Mouse (Mus musculus): ENCODE measurements around the gene Scn3a. TPM values are rescaled to one million over a fixed set of nuclear protein-coding genes. Genes with fewer than 3 reads are reported as not detected.

The Scn3a gene
- polyA plus RNA-seq, 1 experiment = 0.09 TPM

DNA sequence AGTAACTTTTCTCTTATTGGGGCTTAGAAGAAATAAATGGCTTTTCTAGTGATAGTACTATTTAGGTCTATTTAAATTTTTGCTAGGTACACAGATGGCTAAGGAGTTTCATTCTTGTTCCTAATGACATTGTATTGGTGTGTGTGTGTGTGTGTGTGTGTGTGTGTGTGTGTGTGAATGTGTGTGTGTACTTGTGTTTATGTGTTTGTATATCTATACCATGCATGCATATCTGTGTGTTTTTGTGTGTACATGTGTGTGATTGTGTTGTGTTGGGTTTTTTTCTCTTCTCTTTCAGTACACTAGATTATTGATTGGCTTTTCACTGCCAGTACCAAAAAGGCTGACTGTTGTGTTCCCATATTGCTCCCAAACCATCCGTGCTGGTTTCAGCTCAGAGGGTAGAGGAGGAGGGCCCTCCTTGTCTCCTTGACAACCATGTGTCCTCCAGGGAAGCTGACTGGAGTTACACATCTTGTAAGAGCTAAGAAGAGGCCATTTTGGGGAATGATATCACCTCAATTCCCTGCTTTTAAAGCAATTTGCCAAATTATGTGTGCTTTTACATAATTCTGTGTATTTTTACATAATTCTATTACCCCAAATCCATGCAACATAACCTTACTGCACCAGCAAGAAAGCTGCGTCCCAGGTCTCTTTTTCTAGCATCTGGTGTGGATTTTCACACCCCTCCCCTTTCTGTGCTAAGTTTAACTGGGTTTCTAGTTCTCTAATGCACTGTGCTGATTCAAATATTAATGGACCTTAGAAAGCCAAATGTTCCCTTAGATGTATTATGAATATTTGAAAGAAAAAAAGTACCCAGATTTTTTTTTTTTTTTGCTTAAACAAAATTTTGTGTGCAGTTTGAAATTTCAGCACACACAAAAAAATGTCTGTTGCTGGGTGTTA is 116.7 kb downstream of the Scn3a start:
- TF ChIP-seq CTCF (conservative IDR thresholded peaks at IDR 0.05; ENCODE audit: insufficient read depth, insufficient read length, low read depth, low read length) = no peak
- no peak for TF ChIP-seq POLR2A (IDR thresholded peaks at IDR 0.05; ENCODE audit: low read depth, low read length)
- Histone ChIP-seq H3K4me3 (ENCODE audit: insufficient read depth, low read depth, low read length) (no peak overlapping the region), H3K27ac (ENCODE audit: insufficient read depth, low read depth, low read length) (no peak overlapping the region), H3K4me1 (ENCODE audit: control insufficient read depth, insufficient read depth, low read length) (no peaks in the 10 kb centered on the region), H3K27me3 (replicated peaks; ENCODE audit: control insufficient read depth, insufficient read depth, low read length) (no peaks in the 10 kb centered on the region), H3K36me3 (ENCODE audit: control insufficient read depth, insufficient read depth, low read length) (no peaks in the 10 kb centered on the region)
- DNase-seq = no peak
- 50% methylated on average over 2 of the region's 2 CpGs for whole genome bisulfite sequencing

DNA sequence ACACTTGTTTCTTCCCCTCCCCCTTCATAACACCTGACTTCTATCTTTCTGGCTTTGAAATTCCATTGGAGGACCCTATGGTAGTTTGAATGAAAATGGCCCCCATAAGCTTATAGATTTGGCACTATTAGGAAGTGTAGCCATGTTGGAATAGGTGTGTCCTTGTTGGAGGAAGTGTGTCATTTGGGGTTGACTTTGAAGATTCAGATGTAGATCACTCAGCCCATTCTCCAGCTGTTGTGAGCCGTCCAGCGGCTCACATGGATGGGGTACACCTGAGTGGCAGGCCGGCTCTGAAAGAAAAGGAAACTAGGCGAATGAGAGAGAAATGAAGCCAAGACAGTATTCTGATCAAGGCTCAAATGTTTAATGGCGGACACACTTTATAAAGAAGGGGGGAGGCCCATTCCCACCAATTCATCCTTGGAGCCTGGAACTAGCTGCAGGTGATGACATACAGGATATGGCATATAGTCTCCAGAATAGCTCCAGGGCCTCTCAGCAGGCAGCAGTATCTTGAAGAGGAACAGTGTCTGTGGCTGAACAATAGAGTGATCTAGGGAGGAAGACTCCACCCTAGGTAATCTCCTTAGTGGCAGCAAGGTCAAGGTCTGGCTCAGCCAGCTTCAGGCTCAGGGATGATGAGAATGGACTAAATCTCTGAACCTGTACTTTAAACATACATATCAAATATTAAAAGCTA is 118.2 kb downstream of the Scn3a start:
- H3K4me3 ChIP-seq (ENCODE audit: insufficient read depth, low read depth, low read length) = no peak overlapping the region
- no peak for DNase-seq
- H3K36me3 ChIP-seq (ENCODE audit: control insufficient read depth, insufficient read depth, low read length) = no peaks in the 10 kb centered on the region
- TF ChIP-seq POLR2A (IDR thresholded peaks at IDR 0.05; ENCODE audit: low read depth, low read length) = no peak
- TF ChIP-seq CTCF (conservative IDR thresholded peaks at IDR 0.05; ENCODE audit: insufficient read depth, insufficient read length, low read depth, low read length) = no peak
- no peak overlapping the region for H3K27ac ChIP-seq (ENCODE audit: insufficient read depth, low read depth, low read length)
- 92% methylated on average over 5 of the region's 5 CpGs for whole genome bisulfite sequencing
- no peaks in the 10 kb centered on the region for H3K4me1 ChIP-seq (ENCODE audit: control insufficient read depth, insufficient read depth, low read length)
- H3K27me3 ChIP-seq (replicated peaks; ENCODE audit: control insufficient read depth, insufficient read depth, low read length) = no peaks in the 10 kb centered on the region

GRCm38 (mm10) chr2:65443082-65443481 is 124.3 kb downstream of the Scn3a start:
- Histone ChIP-seq H3K27ac (ENCODE audit: insufficient read depth, low read depth, low read length) (no peak overlapping the region), H3K4me3 (ENCODE audit: insufficient read depth, low read depth, low read length) (no peak overlapping the region), H3K36me3 (ENCODE audit: control insufficient read depth, insufficient read depth, low read length) (no peaks in the 10 kb centered on the region), H3K4me1 (ENCODE audit: control insufficient read depth, insufficient read depth, low read length) (no peaks in the 10 kb centered on the region), H3K27me3 (replicated peaks; ENCODE audit: control insufficient read depth, insufficient read depth, low read length) (no peaks in the 10 kb centered on the region)
- TF ChIP-seq CTCF (conservative IDR thresholded peaks at IDR 0.05; ENCODE audit: insufficient read depth, insufficient read length, low read depth, low read length) (no peak), POLR2A (IDR thresholded peaks at IDR 0.05; ENCODE audit: low read depth, low read length) (no peak)
- WGBS = 77% methylated on average over 4 of the region's 4 CpGs
- no peak for DNase-seq

DNA sequence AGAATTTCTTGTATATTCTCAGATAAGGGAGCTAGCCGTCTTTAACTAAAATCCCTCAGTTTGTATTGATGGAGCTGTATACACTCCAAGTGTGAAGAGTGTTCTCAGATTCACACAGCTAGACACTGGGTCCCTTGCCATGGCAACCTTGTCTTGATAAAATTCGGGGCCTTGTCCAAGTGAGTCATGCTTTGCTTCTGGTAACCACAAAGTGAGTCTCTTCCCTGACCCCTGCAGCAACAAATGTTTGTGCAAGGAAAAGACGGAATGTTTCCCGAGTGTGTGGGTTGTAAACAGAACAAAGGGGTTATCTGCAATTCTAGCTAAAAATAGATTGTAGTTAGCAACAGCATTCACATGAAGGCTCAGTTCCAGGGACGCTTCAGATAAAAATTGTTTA is 125.9 kb downstream of the Scn3a start:
- no peaks in the 10 kb centered on the region for H3K27me3 ChIP-seq (replicated peaks; ENCODE audit: control insufficient read depth, insufficient read depth, low read length)
- no peak overlapping the region for H3K27ac ChIP-seq (ENCODE audit: insufficient read depth, low read depth, low read length)
- no peaks in the 10 kb centered on the region for H3K36me3 ChIP-seq (ENCODE audit: control insufficient read depth, insufficient read depth, low read length)
- no peaks in the 10 kb centered on the region for H3K4me1 ChIP-seq (ENCODE audit: control insufficient read depth, insufficient read depth, low read length)
- peak; percentile 61 for DNase-seq
- TF ChIP-seq CTCF (conservative IDR thresholded peaks at IDR 0.05; ENCODE audit: insufficient read depth, insufficient read length, low read depth, low read length) (no peak), POLR2A (IDR thresholded peaks at IDR 0.05; ENCODE audit: low read depth, low read length) (no peak)
- no peak overlapping the region for H3K4me3 ChIP-seq (ENCODE audit: insufficient read depth, low read depth, low read length)
- WGBS = 36% methylated on average over 5 of the region's 5 CpGs

- no peak overlapping the region for H3K4me3 ChIP-seq (ENCODE audit: insufficient read depth, low read depth, low read length)
- no peaks in the 10 kb centered on the region for H3K36me3 ChIP-seq (ENCODE audit: control insufficient read depth, insufficient read depth, low read length)
- H3K27me3 ChIP-seq (replicated peaks; ENCODE audit: control insufficient read depth, insufficient read depth, low read length) = no peaks in the 10 kb centered on the region
- DNase-seq = no peak
- TF ChIP-seq CTCF (conservative IDR thresholded peaks at IDR 0.05; ENCODE audit: insufficient read depth, insufficient read length, low read depth, low read length) = no peak
- TF ChIP-seq POLR2A (IDR thresholded peaks at IDR 0.05; ENCODE audit: low read depth, low read length) = no peak
- WGBS = 78% methylated on average over 6 of the region's 6 CpGs
- H3K4me1 ChIP-seq (ENCODE audit: control insufficient read depth, insufficient read depth, low read length) = no peaks in the 10 kb centered on the region
- H3K27ac ChIP-seq (ENCODE audit: insufficient read depth, low read depth, low read length) = no peak overlapping the region
Observed at GRCm38 (mm10) chr2:65441110-65441509, 126.3 kb downstream of the Scn3a start.

DNA sequence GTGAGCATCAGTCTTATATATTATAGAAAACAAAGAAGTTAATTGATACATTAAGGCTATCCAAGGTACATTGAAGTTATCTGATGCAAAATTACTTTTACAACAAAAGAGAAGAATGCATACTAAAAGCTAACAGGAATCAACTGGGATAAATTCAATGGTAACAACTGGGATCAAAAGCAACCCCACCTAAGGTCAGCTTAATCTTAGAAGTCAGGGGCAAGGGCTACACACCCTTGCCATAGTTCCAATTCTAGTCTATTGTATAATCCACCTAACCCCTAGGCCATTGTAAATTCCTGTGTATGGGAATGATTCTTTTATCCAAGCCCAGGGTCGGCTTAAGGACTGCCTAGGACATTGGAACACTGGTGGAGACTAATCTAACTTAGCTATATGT is 130.5 kb downstream of the Scn3a start:
- Histone ChIP-seq H3K4me1 (ENCODE audit: control insufficient read depth, insufficient read depth, low read length) (no peaks in the 10 kb centered on the region), H3K27me3 (replicated peaks; ENCODE audit: control insufficient read depth, insufficient read depth, low read length) (no peaks in the 10 kb centered on the region), H3K36me3 (ENCODE audit: control insufficient read depth, insufficient read depth, low read length) (no peaks in the 10 kb centered on the region), H3K4me3 (ENCODE audit: insufficient read depth, low read depth, low read length) (no peak overlapping the region), H3K27ac (ENCODE audit: insufficient read depth, low read depth, low read length) (no peak overlapping the region)
- 79% methylated on average over 1 of the region's 1 CpGs for WGBS
- DNase-seq = no peak
- TF ChIP-seq POLR2A (IDR thresholded peaks at IDR 0.05; ENCODE audit: low read depth, low read length) = no peak
- TF ChIP-seq CTCF (conservative IDR thresholded peaks at IDR 0.05; ENCODE audit: insufficient read depth, insufficient read length, low read depth, low read length) = no peak

DNA sequence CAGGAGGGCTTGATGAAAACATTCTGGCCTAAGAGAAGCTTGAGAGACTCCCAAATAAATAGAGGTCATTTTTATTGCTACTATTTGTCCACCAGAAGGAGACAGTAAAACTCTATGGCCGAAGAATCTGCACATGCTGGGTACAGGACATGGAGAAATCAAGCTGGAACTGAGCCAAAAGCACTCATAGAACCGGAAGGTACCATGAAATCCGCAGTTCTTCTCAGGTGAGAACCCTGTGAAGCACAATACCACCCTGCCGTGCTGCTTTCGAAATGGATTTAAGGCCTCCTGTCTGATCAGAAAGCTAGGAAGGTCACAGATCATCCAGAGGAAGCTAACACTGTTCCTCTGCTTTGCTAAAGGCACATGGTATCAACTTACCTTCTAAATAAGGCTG is 143.9 kb downstream of the Scn3a start:
- WGBS = 36% methylated on average over 5 of the region's 5 CpGs
- Histone ChIP-seq H3K27ac (ENCODE audit: insufficient read depth, low read depth, low read length) (no peak overlapping the region), H3K36me3 (ENCODE audit: control insufficient read depth, insufficient read depth, low read length) (no peaks in the 10 kb centered on the region), H3K4me1 (ENCODE audit: control insufficient read depth, insufficient read depth, low read length) (no peaks in the 10 kb centered on the region), H3K27me3 (replicated peaks; ENCODE audit: control insufficient read depth, insufficient read depth, low read length) (no peaks in the 10 kb centered on the region), H3K4me3 (ENCODE audit: insufficient read depth, low read depth, low read length) (no peak overlapping the region)
- TF ChIP-seq POLR2A (IDR thresholded peaks at IDR 0.05; ENCODE audit: low read depth, low read length) (no peak), CTCF (conservative IDR thresholded peaks at IDR 0.05; ENCODE audit: insufficient read depth, insufficient read length, low read depth, low read length) (no peak)
- peak; percentile 2 for DNase-seq

Measured in kidney, adult 2 months (tissue).